Mouse (Mus musculus) hindbrain, embryonic 14.5 days (tissue): ENCODE data around the gene Fosb. TPM values are rescaled to one million over a fixed set of nuclear protein-coding genes. Genes with fewer than 3 reads are reported as not detected.
A peak's percentile ranks its signal among the peaks of the same experiment; 100 is the strongest.

Experiments
- ATAC-seq: fragments of 200-750 bp; cut with Nextera tagmentation; 2 replicates; pipeline ENCODE4 v1.8.0; 2017; ENCODE audit warnings: moderate number of reproducible peaks, mild to moderate bottlenecking, moderate TSS enrichment, moderate library complexity; ENCODE audit not compliant: low FRiP score
- DNase-seq: peaks from one replicate; pipeline ENCODE4 v3.0.0-alpha.2; 2015; ENCODE audit warnings: low spot score
- H3K27ac ChIP-seq: fragments of 300-500 bp; sonication (generic); 2 replicates; pipeline ENCODE4 v1.5.1; 2014; ENCODE audit warnings: mild to moderate bottlenecking, moderate library complexity
- H3K27me3 ChIP-seq: fragments of 300-500 bp; sonication (generic); 2 replicates; pipeline ENCODE4 v1.6.1; 2014; ENCODE audit warnings: mild to moderate bottlenecking, low read length, mixed read lengths; ENCODE audit not compliant: control insufficient read depth, insufficient read depth
- H3K36me3 ChIP-seq: fragments of 300-500 bp; sonication (generic); replicated peaks from 2 replicates; pipeline ENCODE4 v1.6.1; 2014; ENCODE audit not compliant: control insufficient read depth, insufficient read depth
- H3K4me1 ChIP-seq: fragments of 300-500 bp; sonication (generic); replicated peaks from 2 replicates; pipeline ENCODE4 v1.6.1; 2014; ENCODE audit warnings: antibody characterized with exemption, low read length, mixed read lengths; ENCODE audit not compliant: control insufficient read depth, insufficient read depth
- H3K4me2 ChIP-seq: fragments of 300-500 bp; sonication (generic); replicated peaks from 2 replicates; pipeline ENCODE4 v1.6.1; 2014; ENCODE audit warnings: mild to moderate bottlenecking, moderate library complexity
- H3K4me3 ChIP-seq: fragments of 300-500 bp; sonication (generic); replicated peaks from 2 replicates; pipeline ENCODE4 v1.5.1; 2014; ENCODE audit warnings: mild to moderate bottlenecking, low read length
- H3K9ac ChIP-seq: fragments of 300-500 bp; sonication (generic); 2 replicates; pipeline ENCODE4 v1.6.1; 2014
- H3K9me3 ChIP-seq: fragments of 300-500 bp; sonication (generic); 2 replicates; pipeline ENCODE4 v1.6.1; 2016; ENCODE audit warnings: low read length; ENCODE audit not compliant: control insufficient read depth
- WGBS: fragments of 180-500 bp; shearing (Covaris S2); extraction: QIAGEN DNeasy Blood & Tissue Kit; methylation state at CpG from one replicate; pipeline ENCODE4 v1.1.7; 2014; 5-methylcytosine and 5-hydroxymethylcytosine counted together
- polyA plus RNA-seq: library from polyadenylated mRNA; unstranded; fragments of >200 nt; fragmentation: Nextera tagmentation; extraction: Ambion mirVana; gene quantifications from 2 replicates; pipeline ENCODE4 v1.2.1, GENCODE M21; 2014

The Fosb gene
- polyA plus RNA-seq, 1 experiment from 2014 or later: 0.12 TPM

DNA sequence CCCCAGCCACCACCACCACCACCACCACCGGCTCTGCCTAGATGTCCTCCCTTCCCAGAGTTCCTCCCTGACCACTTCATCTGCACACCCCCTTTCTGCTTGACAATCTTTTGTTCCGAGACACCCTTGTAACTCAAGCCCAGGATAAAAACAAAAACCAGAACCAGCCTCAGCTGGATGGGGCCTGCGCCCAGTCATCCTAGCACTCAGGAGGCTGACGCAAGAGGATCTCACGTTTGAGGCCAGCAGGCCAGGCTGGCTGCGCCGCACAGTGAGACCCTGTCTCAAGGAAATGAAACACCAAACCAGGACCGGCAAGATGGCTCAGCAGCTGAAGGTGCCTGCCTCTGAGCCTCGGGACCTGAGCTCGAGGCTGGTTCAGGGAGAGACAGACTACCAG lies 42.8 kb downstream of the Fosb start:
- ATAC-seq (no peak), DNase-seq (no peak)
- Histone ChIP-seq H3K4me2 (no peak overlapping the region), H3K4me3 (no peak overlapping the region), H3K27me3 (no peaks in the 10 kb centered on the region), H3K27ac (no peak overlapping the region), H3K9me3 (no peaks in the 10 kb centered on the region), H3K9ac (no peak overlapping the region), H3K4me1 (peaks cover 23% of the 10 kb centered on the region), H3K36me3 (peaks cover 38% of the 10 kb centered on the region)
- WGBS: 79% methylated on average over 10 of the region's 10 CpGs

DNA sequence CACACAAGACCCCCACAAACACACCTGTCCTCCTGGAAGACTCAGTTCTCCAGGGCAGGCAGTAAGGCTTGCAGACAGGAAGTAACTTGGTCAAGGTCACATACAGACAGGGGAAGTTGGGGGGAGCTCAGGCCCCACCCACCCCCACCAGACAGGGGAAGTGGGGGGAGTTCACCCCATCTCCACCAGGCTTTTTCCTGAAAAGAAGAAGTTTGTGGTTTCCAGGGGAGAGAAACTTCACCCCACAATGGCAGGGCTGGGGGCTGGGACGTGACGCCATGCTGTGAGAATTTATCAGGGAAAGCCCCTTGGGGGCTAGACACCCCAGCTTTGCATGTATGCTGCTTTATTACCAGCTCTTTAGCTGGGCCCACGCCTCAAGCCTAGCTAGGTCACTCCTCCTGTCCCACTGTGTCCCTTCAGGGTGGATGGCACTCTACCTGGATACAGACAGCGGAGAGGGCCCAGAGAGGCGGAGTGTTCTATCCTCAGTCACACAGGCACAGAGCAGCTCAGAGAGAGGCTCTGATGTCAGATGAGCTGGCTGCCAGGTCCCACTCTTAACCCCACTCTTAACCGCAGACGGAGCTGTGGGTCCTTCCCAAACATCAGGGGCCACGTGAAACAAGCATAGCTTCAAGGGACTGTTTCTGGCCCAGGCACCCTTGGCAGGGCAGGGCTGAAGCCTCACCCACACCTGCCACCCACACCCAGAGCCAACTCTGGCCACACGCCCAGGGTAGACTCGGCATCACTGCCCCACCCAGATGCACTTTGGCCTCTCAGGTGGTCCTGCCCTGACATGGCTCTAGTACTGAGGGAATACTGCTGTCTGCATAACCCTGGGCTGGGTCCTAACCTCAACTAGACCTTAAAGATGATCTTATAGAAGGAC lies 43.7 kb downstream of the Fosb start:
- ATAC-seq: no peak
- no peak for DNase-seq
- H3K27me3 ChIP-seq: no peaks in the 10 kb centered on the region
- H3K9ac ChIP-seq: no peak overlapping the region
- no peaks in the 10 kb centered on the region for H3K9me3 ChIP-seq
- H3K27ac ChIP-seq: no peak overlapping the region
- H3K36me3 ChIP-seq: peaks cover 46% of the 10 kb centered on the region
- no peak overlapping the region for H3K4me3 ChIP-seq
- H3K4me1 ChIP-seq: peaks cover 23% of the 10 kb centered on the region
- WGBS: 83% methylated on average over 10 of the region's 10 CpGs
- no peak overlapping the region for H3K4me2 ChIP-seq

GRCm38 (mm10) chr7:19265147-19265546 lies 44.7 kb downstream of the Fosb start:
- Histone ChIP-seq H3K9me3 (no peaks in the 10 kb centered on the region), H3K9ac (no peak overlapping the region), H3K4me2 (no peak overlapping the region), H3K4me1 (peaks cover 13% of the 10 kb centered on the region), H3K27ac (no peak overlapping the region), H3K4me3 (no peak overlapping the region), H3K36me3 (peaks cover 57% of the 10 kb centered on the region), H3K27me3 (no peaks in the 10 kb centered on the region)
- WGBS: 93% methylated on average over 6 of the region's 7 CpGs
- DNase-seq (no peak), ATAC-seq (no peak)

DNA sequence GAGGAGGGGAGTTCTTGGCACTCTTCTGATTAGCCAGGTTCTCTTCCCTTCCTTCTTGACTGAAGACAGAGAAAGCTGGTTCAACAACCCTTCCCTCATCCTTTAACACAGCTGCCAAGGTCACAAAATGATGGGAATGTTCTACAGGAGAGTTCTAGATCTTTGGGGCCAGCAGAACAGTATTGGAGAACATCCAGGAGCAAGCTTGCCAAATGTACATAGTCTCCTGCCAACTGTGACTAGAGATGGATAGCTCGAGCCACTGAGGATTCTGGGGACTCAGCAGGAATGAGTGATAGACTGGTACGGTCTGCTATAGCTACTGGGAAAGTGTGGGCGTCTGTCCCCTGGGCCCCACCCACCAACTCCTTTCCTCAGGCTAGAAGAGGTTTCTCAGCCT lies 51.5 kb downstream of the Fosb start:
- Histone ChIP-seq H3K4me3 (no peak overlapping the region), H3K27ac (no peak overlapping the region), H3K36me3 (peaks cover 79% of the 10 kb centered on the region), H3K9ac (no peak overlapping the region), H3K4me2 (no peak overlapping the region), H3K9me3 (no peaks in the 10 kb centered on the region), H3K27me3 (no peaks in the 10 kb centered on the region), H3K4me1 (no peaks in the 10 kb centered on the region)
- DNase-seq: no peak
- no peak for ATAC-seq
- 80% methylated on average over 3 of the region's 3 CpGs for WGBS

DNA sequence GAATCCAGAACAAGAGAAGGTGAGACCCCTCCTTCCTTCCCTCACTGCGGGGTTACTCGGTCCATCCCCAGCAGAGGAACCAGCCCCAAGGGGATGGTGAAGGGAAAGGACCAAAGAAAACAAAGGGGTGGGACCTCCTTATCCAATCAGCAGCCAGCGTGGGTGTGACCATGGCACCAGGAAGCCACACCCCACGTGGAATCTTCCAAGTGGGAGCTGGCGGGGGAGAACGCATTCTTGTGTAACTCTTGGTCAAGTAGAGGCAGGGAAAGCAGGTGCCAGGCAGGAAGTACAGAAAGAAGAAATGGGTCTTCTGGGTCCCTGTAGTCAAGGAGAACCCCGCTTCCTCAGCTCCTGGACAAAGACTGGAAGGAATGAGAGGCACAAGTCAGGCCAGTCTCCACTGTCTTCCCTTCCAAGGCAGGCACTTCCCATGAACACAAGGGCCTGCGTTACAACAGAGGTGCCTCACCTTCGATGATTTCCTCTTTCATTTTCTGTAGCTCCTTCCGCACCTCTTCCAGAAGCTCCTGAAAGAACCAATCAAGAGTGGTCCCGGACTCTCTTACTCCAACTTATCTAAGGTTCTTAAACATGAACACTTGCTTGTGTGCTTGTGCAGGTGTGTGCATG lies 52.3 kb downstream of the Fosb start:
- Histone ChIP-seq H3K9ac (no peak overlapping the region), H3K4me2 (no peak overlapping the region), H3K9me3 (no peaks in the 10 kb centered on the region), H3K27me3 (no peaks in the 10 kb centered on the region), H3K4me1 (no peaks in the 10 kb centered on the region), H3K4me3 (no peak overlapping the region), H3K27ac (no peak overlapping the region), H3K36me3 (peaks cover 70% of the 10 kb centered on the region)
- ATAC-seq (peak; percentile 34; the same call in 1 of the 2 replicates), DNase-seq (peak; percentile 42)
- 38% methylated on average over 11 of the region's 11 CpGs for WGBS

GRCm38 (mm10) chr7:19256567-19256966 lies 53.3 kb downstream of the Fosb start:
- no peak overlapping the region for H3K4me3 ChIP-seq
- WGBS: 90% methylated on average over 7 of the region's 7 CpGs
- peaks cover 63% of the 10 kb centered on the region for H3K36me3 ChIP-seq

GRCm38 (mm10) chr7:19255395-19255794 lies 54.5 kb downstream of the Fosb start:
- Histone ChIP-seq H3K9ac (no peak overlapping the region), H3K9me3 (no peaks in the 10 kb centered on the region), H3K27me3 (no peaks in the 10 kb centered on the region), H3K4me1 (no peaks in the 10 kb centered on the region), H3K27ac (no peak overlapping the region), H3K4me3 (no peak overlapping the region), H3K4me2 (no peak overlapping the region), H3K36me3 (peaks cover 52% of the 10 kb centered on the region)
- ATAC-seq (no peak), DNase-seq (no peak)
- WGBS: 82% methylated on average over 17 of the region's 17 CpGs

More at GRCm38 (mm10) chr7:19256567-19256966, 53.3 kb downstream of the Fosb start:
- DNase-seq (no peak), ATAC-seq (no peak)
- Histone ChIP-seq H3K4me2 (no peak overlapping the region), H3K9me3 (no peaks in the 10 kb centered on the region), H3K9ac (no peak overlapping the region), H3K4me1 (no peaks in the 10 kb centered on the region), H3K27me3 (no peaks in the 10 kb centered on the region), H3K27ac (no peak overlapping the region)

DNA sequence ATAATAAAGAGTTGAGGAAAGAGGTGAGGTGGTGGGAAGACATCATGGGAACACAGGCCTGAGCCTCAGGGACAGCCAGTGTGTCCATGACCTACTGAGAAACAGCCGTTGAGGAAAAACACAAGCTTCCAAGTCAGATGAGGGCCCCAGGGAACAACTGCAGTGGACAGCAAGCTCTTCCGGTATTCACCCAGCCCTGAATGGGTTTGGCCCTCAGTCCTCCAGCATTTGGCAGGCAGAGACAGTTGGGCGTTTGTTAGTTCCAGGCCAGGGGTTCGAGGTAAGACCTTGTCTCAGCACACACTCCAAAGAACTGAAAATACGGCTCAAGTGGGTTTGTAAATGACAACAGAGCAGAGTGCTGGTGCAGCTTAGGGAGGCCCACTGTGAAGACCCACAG lies 56.4 kb downstream of the Fosb start:
- ATAC-seq (no peak), DNase-seq (no peak)
- Histone ChIP-seq H3K4me2 (no peak overlapping the region), H3K27me3 (no peaks in the 10 kb centered on the region), H3K9ac (no peak overlapping the region), H3K9me3 (no peaks in the 10 kb centered on the region), H3K4me3 (no peak overlapping the region), H3K36me3 (peaks cover 34% of the 10 kb centered on the region), H3K4me1 (no peaks in the 10 kb centered on the region), H3K27ac (no peak overlapping the region)
- 71% methylated on average over 5 of the region's 5 CpGs for WGBS
